Mouse (Mus musculus) ovary, postnatal 10 days (tissue): ENCODE data around the gene Twnk.

ENCODE experiments used
- DNase-seq: peaks from one replicate; pipeline ENCODE4 v3.0.0; 2022; ENCODE audit warnings: low spot score

Twnk gene

DNA sequence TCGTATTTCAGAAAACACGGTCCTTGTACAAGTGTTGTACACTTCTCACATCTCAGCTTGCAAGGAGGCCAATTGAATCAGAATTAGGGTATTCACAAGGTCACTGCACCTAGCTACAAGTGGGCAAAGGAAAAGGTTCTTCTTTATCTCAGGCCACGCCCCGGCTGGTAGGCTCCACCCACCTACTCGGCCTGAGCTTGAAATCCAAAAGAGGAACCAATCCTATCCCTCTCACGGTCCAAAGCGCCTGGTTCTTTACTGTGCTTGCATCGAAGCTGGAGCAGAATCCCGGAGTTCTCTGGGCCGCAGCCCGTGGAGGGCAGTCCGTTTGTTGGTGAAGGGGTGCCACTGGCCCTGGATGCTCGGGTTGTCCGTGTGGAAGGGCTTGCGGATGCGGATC is at the start of gene Twnk:
Gene Twnk, plus strand, starts transcription at position 220 of the 400 bp plus-strand sequence.
- DNase-seq, result no peak

GRCm38 (mm10) chr19:44959633-44960032 is 45.8 kb upstream of the Twnk start:
- no peak for DNase-seq

GRCm38 (mm10) chr19:44965978-44966377 is 39.5 kb upstream of the Twnk start:
- DNase-seq, result no peak

GRCm38 (mm10) chr19:44968329-44968728 is 37.1 kb upstream of the Twnk start:
- DNase-seq, result no peak

DNA sequence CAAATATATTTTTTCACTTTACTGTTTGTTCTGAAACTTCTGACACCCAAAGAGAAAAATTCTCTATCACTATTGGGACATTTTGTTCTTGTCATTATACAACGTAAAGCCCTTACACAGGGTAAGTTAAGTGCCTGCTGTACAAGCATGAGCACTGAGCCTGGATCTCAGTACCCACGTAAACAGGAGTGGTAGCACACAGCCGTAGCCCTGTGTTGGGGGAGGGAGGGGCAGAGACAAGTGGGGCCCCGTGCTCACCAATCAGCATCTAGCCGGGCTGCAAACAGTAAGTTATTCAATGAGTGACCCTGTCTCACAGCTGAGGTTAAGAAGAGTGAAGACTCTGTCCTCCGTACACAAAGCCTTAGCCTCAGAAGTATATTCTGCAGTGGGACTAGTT is 28.8 kb upstream of the Twnk start:
- DNase-seq, result no peak

- no peak for DNase-seq
Measured at GRCm38 (mm10) chr19:44977148-44977547, 28.3 kb upstream of the Twnk start.

GRCm38 (mm10) chr19:44980787-44981186 is 24.7 kb upstream of the Twnk start:
- DNase-seq, result no peak

- DNase-seq, result no peak
Measured at GRCm38 (mm10) chr19:44982477-44983115, 22.9 kb upstream of the Twnk start.

DNA sequence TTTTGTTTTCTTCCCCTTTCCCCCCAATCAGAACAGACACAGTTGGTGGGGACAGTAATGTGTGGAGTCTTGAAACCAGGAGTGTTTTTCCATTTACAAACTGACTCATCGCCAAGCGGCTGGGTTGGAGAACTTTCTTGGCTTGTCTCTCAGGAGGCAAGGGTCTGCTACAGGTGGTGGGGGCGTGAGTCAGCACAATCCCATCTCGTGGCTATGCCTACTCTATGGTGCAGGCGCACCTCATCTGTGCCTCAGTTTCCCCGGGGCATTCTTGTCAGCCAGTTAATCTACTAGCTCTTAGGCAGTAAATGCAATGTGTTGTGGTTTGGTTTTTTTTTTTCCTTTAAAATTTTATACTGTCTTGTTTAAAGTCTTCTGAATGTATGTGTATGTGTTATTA is 22.1 kb upstream of the Twnk start:
- DNase-seq, result no peak

DNA sequence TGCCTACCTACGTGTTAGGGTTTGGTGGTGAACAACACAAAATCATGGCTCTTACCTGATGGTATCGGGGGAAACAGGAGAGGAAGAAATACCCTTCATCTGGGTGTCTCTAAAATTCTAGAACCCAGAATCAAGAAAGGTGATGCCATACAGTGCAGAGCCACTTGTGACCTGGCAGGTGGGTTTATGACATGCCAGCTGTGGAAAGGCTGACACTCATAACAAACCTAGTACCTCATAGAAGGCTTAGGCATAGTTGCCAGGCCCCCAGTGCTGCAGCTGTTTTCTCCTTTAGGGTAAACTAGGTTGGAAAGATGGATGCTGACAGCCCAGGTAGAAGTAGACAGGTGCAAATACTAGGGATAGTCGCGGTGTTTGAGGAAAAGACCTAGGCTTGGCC is 21.0 kb upstream of the Twnk start:
- DNase-seq, result no peak

GRCm38 (mm10) chr19:44985159-44985988 is 20.1 kb upstream of the Twnk start:
- no peak for DNase-seq

DNA sequence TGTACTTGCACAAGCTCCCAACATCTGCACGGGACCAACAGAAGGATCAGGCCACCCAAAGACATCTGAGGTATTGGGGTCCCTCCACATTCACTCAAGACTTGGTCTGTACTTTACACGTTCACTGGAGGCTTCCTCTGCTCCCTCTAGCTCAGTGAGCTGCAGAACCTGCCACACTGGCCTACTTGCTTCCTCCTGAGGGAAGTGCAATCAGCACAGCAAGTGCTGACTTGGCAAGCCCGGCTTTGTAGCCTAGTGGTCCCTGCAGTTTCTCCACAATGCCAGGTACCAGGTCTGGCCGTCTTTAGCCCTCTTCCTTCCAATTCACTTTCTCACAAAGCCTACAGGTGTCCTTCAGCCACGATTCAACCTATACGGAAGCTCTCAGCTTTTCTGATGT is 18.5 kb upstream of the Twnk start:
- DNase-seq, result no peak

DNA sequence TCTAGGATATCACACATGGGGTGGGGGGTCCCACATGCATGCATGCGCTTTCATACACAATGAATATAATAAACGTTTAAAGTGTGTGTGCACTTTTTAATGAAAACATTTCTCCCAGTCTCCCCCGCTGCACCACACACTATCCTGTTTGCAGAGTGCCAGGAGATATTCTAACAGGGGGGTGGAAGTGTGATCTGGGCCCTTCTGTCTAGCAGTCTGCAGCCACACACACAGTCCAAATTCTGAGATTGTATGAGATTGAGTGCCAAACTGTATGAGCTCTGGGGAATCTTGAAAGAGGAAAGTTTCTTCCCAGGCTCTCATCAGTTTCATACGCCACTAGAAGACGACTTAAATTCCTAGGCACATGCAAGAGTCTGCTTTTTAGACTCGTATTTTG is 17.6 kb upstream of the Twnk start:
- DNase-seq, result no peak

- DNase-seq, result no peak
Measured at GRCm38 (mm10) chr19:44988321-44988720, 17.1 kb upstream of the Twnk start.

- DNase-seq, result no peak
Measured at GRCm38 (mm10) chr19:44988831-44989566, 16.5 kb upstream of the Twnk start, which contains the start of gene Sema4g. TSS of gene Sema4g (plus strand) at chr19:44989101.

DNA sequence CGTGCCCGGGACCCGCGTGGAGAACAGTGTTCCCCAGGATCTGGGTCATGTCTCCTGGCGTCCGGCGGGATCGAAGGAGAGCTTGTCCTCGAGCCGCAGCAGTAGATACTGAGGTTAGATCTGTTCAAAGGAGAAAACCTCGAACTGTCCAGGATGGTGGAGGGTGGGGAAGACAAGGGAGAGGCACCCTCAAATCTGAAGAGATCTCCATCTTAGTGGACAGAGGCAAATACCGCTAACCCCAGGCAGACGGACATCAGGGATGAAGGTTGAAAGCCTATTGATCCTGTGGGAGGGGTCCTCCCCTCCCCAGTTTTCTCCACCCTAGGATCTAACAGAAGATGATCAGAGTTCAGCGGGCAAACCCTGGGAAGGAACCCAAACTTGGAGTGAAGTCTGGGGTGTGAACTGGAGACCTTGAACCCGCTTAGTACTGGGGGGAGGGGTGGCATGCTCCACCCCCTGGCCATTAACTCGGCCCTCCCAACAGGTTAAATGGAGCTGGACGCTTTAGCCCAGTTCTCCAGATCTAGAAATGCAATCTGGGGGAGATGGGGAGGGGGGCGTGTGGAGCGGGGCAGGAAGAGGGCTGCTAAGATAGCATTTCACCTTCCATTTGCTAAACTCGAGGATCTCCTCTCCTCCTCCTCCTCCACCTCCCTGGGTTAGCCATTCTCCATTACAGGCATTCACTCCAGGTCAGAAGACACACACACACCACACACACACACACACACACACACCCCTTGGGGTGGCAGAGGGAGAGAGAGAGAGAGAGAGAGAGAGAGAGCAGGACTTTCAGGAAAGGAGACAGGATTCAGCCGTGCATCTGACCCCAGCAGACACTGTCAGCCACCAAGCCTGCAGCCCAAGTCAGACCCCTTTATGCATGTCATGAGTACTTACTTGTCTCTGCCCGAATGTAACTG is 15.6 kb upstream of the Twnk start:
- no peak for DNase-seq

DNA sequence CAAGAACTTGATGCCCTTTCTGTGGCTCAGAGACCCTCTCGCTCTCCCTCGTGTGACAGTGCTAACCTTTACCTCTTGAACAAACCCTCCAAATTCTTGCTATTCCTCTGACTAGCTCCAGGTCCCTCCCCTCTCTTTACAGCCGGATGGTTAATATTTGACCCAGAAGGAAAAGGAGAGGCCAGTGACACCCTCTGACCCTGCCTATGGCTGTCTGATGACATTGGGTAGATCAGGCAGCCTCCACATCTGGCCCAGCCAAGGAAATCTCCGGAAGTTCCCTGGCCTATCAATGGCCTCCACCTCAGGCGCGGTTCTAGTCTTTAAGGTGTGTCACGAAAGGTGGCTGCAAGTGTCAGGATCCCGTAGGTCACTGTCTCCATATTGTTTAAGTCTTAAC is 14.4 kb upstream of the Twnk start:
- DNase-seq, result no peak

- no peak for DNase-seq
Measured at GRCm38 (mm10) chr19:44992246-44992645, 13.2 kb upstream of the Twnk start.

GRCm38 (mm10) chr19:44992712-44993111 is 12.8 kb upstream of the Twnk start:
- DNase-seq, result no peak

DNA sequence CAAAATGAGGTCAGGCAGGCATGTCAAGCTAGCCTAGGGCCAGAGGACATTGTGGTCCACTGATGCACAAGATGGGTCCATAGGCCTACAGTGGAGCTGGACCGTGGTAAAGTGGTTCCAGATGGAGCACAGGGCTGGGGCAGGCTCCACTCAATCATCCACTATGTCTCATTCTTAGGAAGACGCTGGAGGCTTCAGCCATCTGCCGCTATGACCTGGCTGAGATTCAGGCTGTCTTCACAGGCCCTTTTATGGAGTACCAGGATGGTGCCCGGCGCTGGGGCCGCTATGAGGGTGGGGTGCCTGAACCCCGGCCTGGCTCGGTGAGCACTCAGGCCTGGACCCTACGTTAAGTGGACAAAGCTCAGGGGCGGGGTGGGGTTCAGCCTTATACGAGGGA is 7.7 kb upstream of the Twnk start:
- DNase-seq, result no peak

- no peak for DNase-seq
Measured at GRCm38 (mm10) chr19:44999647-45000046, 5.8 kb upstream of the Twnk start.

DNA sequence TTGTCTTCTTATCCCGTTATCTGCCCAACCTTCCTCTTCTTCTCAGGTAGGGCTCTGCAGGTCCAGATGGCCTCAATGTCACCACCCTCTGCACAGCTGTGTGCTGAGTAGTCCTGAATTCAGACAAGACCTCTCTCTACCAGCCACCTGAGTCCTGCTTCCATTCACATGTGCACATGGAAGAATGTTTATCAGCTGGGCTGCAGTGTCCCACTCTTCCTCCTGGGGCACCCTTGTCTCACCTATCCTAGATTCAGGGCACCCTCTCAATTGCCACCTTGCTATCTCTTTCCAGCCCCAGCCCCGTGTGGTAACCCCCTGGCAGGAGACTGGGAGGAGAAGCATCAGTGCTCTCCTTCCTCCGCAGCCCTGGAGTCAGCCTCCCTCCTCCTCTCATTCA is 3.2 kb upstream of the Twnk start:
- no peak for DNase-seq
